Mouse (Mus musculus) ES-E14 (cell line): ENCODE results near the gene Ak7.

Experiments
- ZC3H11A ChIP-seq: IDR thresholded peaks from 2 replicates; pipeline ENCODE4 v1.6.1; 2012; ENCODE audit warnings: low read depth, mild to moderate bottlenecking, inconsistent platforms, low read length, borderline replicate concordance
- ZNF384 ChIP-seq: IDR thresholded peaks from 2 replicates; pipeline ENCODE4 v1.6.1; 2012; ENCODE audit warnings: low read depth, low read length, inconsistent platforms

DNA sequence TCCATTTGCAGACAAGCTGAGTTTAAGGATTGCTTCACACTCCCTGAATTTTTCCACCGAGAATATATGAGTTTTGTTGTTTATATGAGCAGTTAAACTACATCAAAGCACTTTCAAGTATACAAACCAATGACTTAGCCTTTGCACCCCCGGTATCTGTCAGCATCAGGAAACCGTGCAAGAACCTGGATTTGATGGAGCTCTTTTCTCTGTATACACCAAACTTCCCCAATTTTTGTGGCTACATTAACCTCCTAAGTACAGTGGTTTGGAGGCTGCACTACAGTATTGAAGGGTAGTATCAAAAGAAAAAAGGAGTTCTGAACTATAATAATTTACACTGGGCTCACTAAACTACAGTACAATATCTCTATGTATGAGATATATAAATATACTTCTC lies 27.0 kb upstream of the Ak7 start:
- TF ChIP-seq ZC3H11A (no peak), ZNF384 (no peak)
